Mouse (Mus musculus): ENCODE data around the gene Kansl1l.

DNA sequence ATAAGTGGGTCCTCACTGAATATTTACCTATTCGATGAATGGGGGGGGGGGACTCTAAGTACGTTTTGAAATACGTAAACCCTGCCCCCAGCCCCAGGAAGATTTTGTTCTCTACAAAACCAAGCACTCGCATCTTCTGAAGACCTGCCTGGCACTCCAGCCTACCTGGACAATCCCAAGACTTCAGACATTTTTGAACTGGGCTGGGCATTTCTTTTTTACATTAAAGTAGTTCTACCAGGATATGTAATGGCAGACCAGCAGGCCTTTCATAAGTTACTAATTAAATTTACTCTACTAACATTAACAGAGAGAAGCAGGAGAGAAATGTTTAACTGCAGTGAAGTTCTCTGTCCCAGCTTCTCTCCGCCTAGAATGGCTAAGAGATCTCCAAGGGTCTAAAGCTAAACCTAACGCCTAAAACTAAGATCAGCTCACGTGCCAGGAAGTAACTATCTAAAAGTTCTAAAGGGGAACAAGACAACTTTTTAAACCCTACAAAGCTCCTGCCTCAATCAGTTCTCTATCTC lies 15.3 kb upstream of the Kansl1l start:
- TF ChIP-seq GATA1 (IDR thresholded peaks at IDR 0.05; ENCODE audit: low read length) (no peak), TAL1 (IDR thresholded peaks at IDR 0.05; ENCODE audit: low read length) (no peak)

All from erythroblast, embryonic 14.5 days (primary cell).